Comparison of ENCODE assay signal across 8 mouse cellular contexts in genomic region chr16:17202549-17202948, GRCm38 (mm10). TPM values are rescaled to one million over a fixed set of nuclear protein-coding genes. Genes with fewer than 3 reads are reported as not detected.
DNase-seq lines count a peak whose midpoint lies in the region; ATAC-seq lines count a peak whose summit lies in the region.

TSS of gene Ube2l3 (minus strand) at chr16:17202649.

- 98% methylated on average over 1 of the region's 1 CpGs for WGBS in kidney, embryonic 15.5 days
- 87% methylated on average over 1 of the region's 1 CpGs for WGBS in intestine, embryonic 16.5 days
- WGBS in midbrain, embryonic 10.5 days, result 82% methylated on average over 1 of the region's 1 CpGs

- H3K36me3 ChIP-seq in kidney, embryonic 15.5 days, result 0 out of 2 replicates have a peak, but pooled peaks cover 6% of the 10 kb centered on the region
- no peaks in the 10 kb centered on the region for H3K36me3 ChIP-seq in intestine, embryonic 16.5 days (ENCODE audit: control insufficient read depth, insufficient read depth, low read length)
- peaks cover 12% of the 10 kb centered on the region for H3K36me3 ChIP-seq in midbrain, embryonic 10.5 days

- peaks cover 20% of the 10 kb centered on the region for H3K4me1 ChIP-seq in kidney, embryonic 15.5 days
- H3K4me1 ChIP-seq in intestine, embryonic 16.5 days (ENCODE audit: control insufficient read depth, insufficient read depth, low read length), result peaks cover 12% of the 10 kb centered on the region
- peaks cover 15% of the 10 kb centered on the region for H3K4me1 ChIP-seq in midbrain, embryonic 10.5 days

- H3K9ac ChIP-seq in kidney, embryonic 15.5 days, result peak within 1 kb of the TSS; percentile 99; the same call in 1 of the 2 replicates
- H3K9ac ChIP-seq in intestine, embryonic 16.5 days (ENCODE audit: low read depth, low read length), result peak within 1 kb of the TSS; percentile 100; the same call in 1 of the 2 replicates

- no peak for DNase-seq in kidney, postnatal 36 days
- no peak for DNase-seq in adrenal gland, postnatal 36 days
- DNase-seq in gastrocnemius, postnatal 25 days, result no peak
- DNase-seq in midbrain, embryonic 10.5 days (ENCODE audit: low spot score), result no peak
- DNase-seq in spleen, postnatal 10 days (ENCODE audit: low spot score in 2 of 2), result no peak
- DNase-seq in ovary, adult 18-20 months (ENCODE audit: low spot score), result no peak

- H3K4me3 ChIP-seq in kidney, embryonic 15.5 days (replicated peaks), result peak within 1 kb of the TSS; percentile 98
- peak within 1 kb of the TSS; percentile 96 for H3K4me3 ChIP-seq in intestine, embryonic 16.5 days (ENCODE audit: low read length)
- H3K4me3 ChIP-seq in midbrain, embryonic 10.5 days, result peak within 1 kb of the TSS; percentile 77

- ATAC-seq in kidney, embryonic 15.5 days (replicated peaks; ENCODE audit: low FRiP score), result no peak
- no peak for ATAC-seq in intestine, embryonic 16.5 days

- no peaks in the 10 kb centered on the region for H3K9me3 ChIP-seq in kidney, embryonic 15.5 days (replicated peaks)
- H3K9me3 ChIP-seq in intestine, embryonic 16.5 days (ENCODE audit: control insufficient read depth, low read length), result no peaks in the 10 kb centered on the region
- H3K9me3 ChIP-seq in midbrain, embryonic 10.5 days (replicated peaks), result no peaks in the 10 kb centered on the region

- H3K27ac ChIP-seq in kidney, embryonic 15.5 days, result peak within 1 kb of the TSS; percentile 85
- H3K27ac ChIP-seq in intestine, embryonic 16.5 days (ENCODE audit: low read length), result no peak within 1 kb of the TSS
- H3K27ac ChIP-seq in midbrain, embryonic 10.5 days (replicated peaks), result peak within 1 kb of the TSS; percentile 98

- H3K27me3 ChIP-seq in kidney, embryonic 15.5 days, result peaks cover 12% of the 10 kb centered on the region
- no peaks in the 10 kb centered on the region; the same call in 1 of the 2 replicates for H3K27me3 ChIP-seq in intestine, embryonic 16.5 days (replicated peaks; ENCODE audit: control insufficient read depth, insufficient read depth, low read length)
- H3K27me3 ChIP-seq in midbrain, embryonic 10.5 days (ENCODE audit: low read depth, poor library complexity, severe bottlenecking), result peaks cover 17% of the 10 kb centered on the region

- H3K4me2 ChIP-seq in kidney, embryonic 15.5 days, result peak within 1 kb of the TSS; percentile 74
- H3K4me2 ChIP-seq in intestine, embryonic 16.5 days (ENCODE audit: low read depth, low read length), result peak within 1 kb of the TSS; percentile 31; the same call in 1 of the 2 replicates

RNA-seq across cellular contexts. Expression of gene Ube2l3, which starts in this region (rescaled TPM):
- polyA plus RNA-seq in kidney, embryonic 15.5 days (2015; fragmentation: Nextera tagmentation; extraction: Ambion mirVana), result 360 and 379 TPM in 2 replicates
- total RNA-seq in adrenal gland, postnatal 36 days (2021), result 100 to 1,000 TPM; 219 to 220 TPM
- 100 to 1,000 TPM; 129 to 132 TPM for total RNA-seq in gastrocnemius, postnatal 25 days (2021)
- 358 and 374 TPM in 2 replicates for polyA plus RNA-seq in intestine, embryonic 16.5 days (2015; fragmentation: Nextera tagmentation; extraction: Ambion mirVana)
- polyA plus RNA-seq in midbrain, embryonic 10.5 days (2016; fragmentation: Nextera tagmentation; extraction: Ambion mirVana), result 412 and 424 TPM in 2 replicates
